Mouse (Mus musculus) layer of hippocampus, postnatal 25 days (tissue): ENCODE results near the gene Cd180. TPM values are rescaled to one million over a fixed set of nuclear protein-coding genes. Genes with fewer than 3 reads are reported as not detected.

Source experiments
- DNase-seq, 2 experiments: peaks; one replicate each; pipeline ENCODE4 v3.0.0; 2022; ENCODE audit warnings: mixed read lengths in 2 of 2, low spot score in 1 of 2; ENCODE audit errors: extremely low spot score in 1 of 2
- total RNA-seq, 2 experiments: library from RNA; stranded (reverse); gene quantifications; 2 replicates each; pipeline ENCODE4 v1.2.3; 2021

Gene Cd180
- total RNA-seq, result 1 to 10 TPM; 2.3 TPM

DNA sequence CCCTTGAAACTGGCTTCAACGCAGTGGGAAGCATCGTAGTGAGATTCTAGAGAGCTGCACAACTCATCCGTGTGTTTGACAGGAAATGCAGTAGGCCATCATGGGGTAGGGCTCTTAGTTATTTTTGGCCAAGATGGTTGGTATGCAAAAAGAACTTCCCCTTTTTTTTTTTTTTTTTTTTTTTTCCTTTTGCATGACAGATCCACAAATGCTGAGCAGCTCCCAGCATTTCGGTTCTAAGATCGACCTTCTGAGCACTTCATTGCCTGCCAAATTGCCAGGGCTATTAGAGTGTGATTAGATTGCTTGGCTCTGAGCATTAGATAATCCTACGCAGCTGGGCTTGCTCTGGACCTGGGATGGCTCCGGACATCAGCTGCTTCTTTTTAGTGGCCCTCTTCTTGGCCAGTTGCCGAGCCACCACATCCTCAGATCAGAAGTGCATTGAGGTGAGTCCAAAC lies at the start of gene Cd180:
Cd180 (plus strand) TSS at position 218 of the 461 bp plus-strand sequence.
- DNase-seq, result no peak

GRCm38 (mm10) chr13:102644344-102644743 lies 49.0 kb upstream of the Cd180 start:
- no peak for DNase-seq

DNA sequence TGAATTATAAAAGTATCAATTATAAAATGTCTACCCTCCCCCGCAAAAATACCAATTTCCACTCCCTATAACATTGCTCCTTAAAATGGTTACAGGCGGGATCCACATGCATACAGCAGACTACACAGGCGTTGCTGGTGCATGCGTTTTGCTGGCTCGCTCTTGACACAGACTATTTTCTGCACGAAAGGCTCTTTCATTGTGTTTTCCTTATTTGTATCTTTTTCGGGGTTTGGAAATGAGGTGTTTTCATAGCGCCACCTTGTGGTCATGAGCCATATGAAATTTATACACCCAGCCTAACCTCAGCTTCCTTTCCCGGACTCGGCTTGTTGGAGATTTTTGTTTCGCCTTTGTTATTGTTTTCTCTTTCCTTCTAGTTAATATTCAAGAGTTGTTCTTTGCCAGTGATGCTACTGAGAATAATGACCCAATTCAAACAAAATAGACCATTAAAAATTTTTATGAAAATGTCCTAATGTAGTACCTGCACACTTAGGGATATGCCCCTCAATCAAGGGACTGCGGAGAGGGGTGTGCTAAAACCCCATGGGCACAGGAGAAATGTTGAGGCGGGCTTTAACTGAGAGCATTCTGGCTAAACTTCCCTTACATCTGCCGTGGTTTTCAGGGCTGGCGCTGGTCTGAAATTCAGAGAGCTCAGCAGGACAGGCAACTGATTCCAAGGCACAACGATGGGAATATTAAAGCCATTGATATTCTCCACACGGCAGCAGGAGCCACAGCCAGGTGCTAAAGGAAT lies 48.4 kb upstream of the Cd180 start:
- peak; percentile 58 to 75 for DNase-seq

- no peak for DNase-seq
Measured at GRCm38 (mm10) chr13:102646271-102646771, 47.0 kb upstream of the Cd180 start.

DNA sequence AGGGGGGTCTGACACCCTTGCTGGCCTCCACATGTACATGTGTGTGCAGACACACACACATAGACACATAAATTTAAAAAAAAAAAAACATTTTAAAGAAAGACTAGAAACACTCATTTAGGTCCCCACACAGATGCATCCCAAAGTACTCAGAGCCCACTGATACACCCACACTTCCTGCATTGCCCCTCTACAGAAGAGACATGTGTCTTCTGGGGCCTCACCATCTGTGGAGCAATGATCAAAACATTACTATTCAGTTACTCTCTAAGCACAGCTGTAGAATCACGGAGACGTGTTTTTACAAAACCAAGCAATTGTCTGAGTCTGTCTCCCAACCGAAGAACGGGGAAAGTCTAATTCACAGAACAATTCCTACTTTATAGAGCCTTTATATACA lies 45.8 kb upstream of the Cd180 start:
- DNase-seq, result no peak

DNA sequence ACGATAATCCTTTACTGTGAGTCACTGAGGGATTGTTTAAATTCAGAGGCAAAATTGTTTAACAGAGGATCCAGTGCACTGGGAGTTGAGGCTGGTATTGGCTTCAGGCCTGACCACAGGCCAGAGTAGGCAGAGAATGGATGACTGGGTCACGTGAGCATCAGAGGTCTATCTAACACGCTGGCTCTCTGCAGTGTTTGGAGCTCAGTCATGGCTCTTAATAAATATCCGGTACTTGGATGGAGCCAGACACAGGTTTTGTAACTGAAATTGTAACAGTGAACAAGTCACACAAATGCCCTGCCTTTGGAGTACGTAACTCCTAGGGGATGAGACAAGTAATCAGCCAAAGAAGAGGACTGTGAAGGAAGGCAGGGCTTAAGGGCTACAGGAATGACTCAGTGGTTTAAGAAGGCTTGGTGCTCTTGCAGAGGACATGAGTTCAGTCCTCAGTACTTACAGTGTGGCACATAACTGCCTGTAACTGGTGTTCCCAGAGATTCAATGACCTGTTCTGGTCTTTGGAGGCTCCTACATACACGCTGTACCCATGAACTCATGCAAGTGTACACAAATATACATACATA lies 41.0 kb upstream of the Cd180 start:
- no peak for DNase-seq

DNA sequence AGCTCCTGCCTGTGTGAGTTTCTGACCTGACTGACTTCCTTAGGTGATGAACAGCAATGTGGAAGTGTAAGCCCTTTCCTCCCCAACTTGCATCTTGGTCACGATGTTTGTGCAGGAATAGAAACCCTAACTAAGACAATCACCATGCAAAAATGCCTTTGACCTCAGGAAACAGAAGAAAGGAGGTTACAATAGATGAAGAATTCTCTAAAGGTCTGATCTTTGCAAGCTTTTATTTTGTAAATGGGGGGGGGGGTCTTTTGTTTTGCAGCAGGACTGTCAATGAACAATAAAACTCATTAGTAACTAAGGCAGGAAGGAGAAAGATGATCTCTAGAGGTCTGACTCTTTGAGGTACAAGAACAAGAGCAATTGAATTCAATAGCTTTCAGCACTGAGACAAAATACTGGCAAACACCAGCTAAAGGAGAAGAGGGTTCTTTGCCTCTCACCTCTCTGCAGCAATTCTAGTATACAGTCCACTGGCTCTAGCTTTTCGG lies 38.2 kb upstream of the Cd180 start:
- DNase-seq, result no peak

- no peak for DNase-seq
Measured at GRCm38 (mm10) chr13:102656153-102656690, 37.1 kb upstream of the Cd180 start.

DNA sequence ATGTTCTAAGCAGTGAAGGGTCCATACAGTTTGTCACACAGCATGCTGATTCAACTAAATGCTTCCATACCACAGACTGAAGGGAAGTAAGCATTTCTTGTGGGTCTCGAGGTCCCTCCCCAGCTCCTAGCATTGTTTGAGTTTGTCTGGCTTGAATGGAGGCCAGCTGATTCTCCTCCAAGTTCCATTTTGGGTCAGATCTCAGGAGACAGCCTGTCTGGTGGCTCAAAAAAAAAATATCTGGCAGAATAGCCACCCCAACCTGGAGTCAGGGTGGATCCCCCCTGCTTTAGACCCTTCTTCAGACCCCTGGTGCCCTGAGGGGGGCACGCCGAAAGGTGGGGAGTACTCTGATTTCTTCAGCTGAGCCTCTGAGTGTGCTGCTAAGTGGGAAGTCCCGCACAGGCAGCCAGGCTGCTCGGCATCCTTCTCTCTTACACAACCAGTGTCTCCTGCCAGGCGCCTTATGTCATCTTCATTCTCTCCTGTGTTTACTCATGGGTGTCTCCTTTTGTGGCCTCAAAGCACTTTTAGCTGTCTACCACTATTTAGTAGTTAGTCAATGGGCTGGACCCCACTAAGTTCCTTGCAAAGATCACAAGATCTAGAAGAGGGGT lies 35.0 kb upstream of the Cd180 start:
- no peak for DNase-seq

DNA sequence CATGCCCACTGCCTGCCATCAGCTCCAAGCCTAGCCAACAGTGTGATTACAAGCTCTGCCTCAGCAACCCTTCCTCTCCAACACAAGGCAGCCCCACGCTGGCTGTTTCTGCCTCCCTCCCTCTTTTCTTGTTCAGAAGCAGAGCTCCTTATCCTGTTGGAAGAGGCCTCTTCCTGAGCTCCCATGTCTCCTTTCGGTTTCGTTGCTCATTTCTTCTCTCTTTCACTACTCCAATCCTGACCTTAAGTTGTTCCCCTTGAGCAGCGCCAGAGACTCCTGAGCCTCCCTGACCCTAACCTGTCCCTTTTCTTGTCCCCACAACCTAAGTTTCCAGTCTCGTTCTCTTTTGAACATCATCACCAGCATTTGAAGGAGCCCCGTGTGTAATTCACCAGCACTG lies 29.3 kb upstream of the Cd180 start:
- DNase-seq, result no peak

GRCm38 (mm10) chr13:102664843-102665587 lies 28.3 kb upstream of the Cd180 start:
- peak in 1 of 2 experiments; percentile 58 for DNase-seq

DNA sequence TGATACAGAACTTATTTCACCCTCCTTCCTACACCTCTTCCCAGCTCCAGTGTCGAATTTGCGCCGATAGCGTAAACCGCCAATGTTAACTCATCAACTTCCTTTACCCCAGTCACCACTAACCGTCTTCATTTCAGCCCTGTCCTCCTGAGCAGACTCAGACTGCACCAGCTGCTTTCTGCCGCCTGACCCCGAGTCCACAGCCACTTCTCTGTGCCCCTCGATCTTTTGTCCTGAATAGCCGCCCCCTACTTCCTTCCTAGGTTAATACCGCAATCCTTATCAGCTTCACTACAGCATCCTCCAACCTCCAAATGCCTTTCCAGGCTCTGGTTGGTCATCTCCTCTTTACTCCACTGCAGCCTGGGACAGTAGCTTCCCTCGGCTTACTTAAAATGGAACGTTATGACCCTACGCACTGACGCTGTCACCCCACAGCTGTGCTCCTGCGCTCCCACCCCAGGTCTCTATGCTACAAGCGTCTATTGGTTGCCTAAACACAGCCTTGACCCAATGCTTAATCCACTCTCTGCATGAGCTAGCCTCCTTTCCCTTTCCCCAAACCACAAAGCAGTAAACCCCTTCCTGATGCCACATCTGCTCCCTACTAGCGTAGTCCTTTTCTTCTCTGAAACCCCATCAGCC lies 27.6 kb upstream of the Cd180 start:
- no peak for DNase-seq

GRCm38 (mm10) chr13:102666233-102666614 lies 27.1 kb upstream of the Cd180 start:
- no peak for DNase-seq

DNA sequence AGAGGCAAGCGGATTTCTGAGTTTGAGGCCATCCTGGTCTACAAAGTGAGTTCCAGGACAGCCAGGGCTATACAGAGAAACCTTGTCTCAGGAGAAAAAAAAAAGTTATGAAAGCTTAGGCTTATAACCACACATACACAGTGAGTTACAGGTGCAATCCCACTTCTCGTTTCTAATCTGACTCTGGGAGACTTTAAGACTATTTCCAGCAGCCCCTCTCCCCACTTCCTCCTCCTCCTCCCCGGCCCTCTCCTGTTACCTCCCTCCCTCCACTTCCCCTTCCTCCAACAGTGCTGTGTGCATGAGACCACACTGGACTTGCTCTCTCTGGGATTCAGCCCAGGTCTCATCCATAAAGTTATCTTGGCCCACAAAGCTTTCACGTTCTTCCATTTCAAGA lies 26.6 kb upstream of the Cd180 start:
- no peak for DNase-seq

DNA sequence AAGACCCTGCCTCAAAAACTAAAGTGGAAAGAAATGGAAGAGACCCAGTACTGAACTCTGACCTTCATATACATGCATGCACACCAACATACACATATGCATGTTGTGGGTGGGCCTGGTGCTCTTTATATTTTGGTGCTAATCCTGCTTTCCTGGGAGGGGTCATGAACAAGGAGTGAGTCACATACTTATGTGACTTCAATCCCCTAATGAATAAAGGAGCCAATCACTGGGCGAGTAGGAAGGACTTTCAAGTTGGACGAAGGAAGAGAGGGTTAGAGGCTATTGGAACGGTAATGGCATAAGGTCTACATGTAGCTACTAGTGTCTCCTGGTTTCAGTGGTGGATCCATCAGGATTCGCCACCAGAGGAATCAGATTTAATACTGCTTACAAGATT lies 26.0 kb upstream of the Cd180 start:
- DNase-seq, result no peak

GRCm38 (mm10) chr13:102667842-102668241 lies 25.5 kb upstream of the Cd180 start:
- no peak for DNase-seq

DNA sequence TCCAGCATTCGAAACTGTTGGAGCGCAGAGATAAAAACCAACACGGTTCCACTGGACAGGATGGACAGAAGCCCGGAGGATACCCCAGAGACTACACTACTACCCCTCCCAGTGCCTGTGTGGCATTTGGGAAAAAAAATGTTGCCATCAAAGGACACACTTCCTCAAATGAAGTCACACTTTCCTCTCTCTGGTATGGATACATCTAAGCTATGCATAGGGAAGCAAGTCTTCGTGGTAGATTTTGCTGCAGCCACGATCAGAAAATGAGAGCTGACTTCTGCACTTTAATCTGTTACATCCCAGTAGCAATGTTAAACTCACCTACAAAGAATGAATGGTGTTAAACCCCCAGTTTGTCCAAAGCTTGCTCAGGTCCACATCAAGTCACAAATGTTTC lies 24.4 kb upstream of the Cd180 start:
- no peak for DNase-seq

GRCm38 (mm10) chr13:102669522-102670256 lies 23.7 kb upstream of the Cd180 start:
- DNase-seq, result no peak

DNA sequence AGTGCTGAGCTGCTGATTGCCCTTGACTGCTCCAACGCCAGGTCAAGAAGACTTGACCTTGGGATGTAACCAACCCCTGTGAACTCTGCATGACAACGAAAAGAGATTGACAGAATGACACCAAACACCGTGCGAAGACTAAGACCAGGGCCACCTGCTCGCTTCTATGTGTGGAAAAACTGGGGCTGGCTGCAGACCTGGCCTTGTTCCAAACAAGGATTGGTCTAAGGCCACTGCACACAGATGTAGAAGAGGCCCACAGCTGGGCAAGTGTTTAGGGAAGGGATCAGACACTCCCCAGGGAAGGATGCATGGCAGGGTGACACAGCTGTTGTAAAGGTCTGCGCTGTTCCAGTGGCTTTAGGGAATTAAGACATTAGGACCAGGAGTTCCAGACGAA lies 22.9 kb upstream of the Cd180 start:
- no peak for DNase-seq
